Mouse (Mus musculus): ENCODE measurements around the gene Aqp6.
A peak's percentile ranks its signal among the peaks of the same experiment; 100 is the strongest.

Gene Aqp6

DNA sequence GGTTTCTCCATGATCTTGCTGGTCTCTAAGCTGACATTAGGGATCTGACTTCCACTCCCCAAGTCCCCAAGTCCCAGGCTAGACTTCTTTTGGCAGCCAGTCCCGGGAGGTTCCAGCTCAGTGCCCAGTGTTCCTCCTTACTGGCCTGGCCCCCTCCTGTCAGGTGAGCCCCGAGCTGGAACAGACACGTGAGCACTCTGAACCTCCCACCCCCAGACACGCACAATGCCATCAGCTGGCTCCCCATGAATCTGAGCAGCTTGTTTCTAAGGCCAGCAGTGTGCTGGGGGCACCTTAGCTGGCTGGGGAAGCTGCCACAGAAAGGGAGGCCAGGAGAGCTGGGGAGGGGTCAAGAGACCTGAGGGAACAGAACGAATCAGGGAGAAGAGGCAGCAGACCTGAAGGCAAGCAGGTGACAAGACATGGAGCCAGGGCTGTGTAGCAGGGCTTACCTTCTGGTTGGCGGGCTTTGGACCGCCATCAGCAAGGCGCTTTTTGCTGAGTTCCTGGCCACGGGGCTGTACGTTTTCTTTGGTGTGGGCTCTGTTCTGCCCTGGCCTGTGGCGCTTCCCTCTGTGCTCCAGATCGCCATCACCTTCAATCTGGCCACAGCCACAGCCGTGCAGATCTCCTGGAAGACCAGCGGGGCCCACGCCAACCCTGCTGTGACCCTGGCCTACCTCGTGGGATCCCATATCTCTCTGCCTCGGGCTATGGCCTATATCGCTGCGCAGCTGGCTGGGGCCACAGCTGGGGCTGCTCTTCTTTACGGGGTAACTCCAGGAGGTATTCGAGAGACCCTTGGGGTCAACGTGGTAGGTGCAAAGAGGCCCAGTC is at the start of gene Aqp6:
Gene Aqp6, plus strand, starts transcription at position 415 of the 837 bp plus-strand sequence.
- DNase-seq (ENCODE audit: low read depth, low spot score) = no peak

DNA sequence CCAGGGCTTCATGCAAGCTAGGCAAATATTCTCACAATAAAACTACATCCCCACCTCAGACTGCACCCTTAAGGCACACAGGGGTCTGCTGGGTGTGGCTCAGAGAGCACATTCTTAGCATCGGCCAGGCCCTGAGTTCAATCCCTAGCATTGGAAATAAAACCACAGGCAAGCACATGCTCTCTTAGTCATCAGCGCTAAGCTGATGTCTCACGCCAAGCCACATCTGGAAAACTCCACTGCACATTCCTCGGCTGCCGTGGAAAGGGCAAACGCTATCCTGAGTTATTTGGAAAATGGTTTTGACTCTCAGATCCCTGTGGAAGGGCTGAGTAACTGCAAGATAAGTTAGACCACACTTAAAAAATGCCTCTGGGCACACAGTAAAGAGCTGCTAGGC is 47.4 kb upstream of the Aqp6 start:
- DNase-seq (ENCODE audit: low read depth, low spot score) = no peak

DNA sequence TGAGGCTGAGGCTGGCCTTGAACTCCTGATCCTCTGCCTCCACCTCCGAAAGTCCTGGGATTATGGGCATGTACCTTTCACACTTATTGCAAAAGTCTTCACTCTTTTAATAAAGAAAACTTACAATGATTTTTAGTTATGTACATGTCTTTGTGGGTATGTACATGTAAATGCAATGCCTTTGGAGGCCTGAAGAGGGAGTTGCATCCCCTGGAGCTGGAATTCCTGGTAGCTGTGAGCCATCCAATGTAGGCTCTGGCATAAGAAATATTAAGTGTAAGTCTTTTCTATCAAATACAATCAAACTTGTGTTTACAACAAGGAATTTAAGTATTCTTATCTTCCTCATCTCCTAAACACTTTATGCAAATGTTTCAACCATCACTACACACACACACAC is 42.3 kb upstream of the Aqp6 start:
- DNase-seq (ENCODE audit: low read depth, low spot score) = no peak

DNA sequence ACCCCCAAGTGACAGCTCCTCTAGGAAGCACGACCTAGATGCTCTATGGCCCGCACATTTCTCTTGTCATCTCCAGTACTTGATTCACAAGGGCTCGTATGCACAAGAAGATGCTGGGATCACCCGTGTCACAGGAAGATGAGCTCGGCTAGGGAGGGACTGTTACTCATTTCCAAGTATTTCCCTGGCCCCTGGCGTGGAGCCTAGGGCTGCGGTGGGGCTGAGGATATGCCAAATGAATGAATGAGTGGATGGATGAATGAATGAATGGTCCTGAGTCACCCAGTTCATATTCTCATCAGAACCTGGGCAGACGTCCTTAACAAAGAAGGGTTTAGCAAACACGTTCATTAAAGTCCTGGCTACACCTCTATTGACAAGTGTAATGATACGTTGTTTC is 41.0 kb upstream of the Aqp6 start:
- DNase-seq (ENCODE audit: low read depth, low spot score) = no peak

DNA sequence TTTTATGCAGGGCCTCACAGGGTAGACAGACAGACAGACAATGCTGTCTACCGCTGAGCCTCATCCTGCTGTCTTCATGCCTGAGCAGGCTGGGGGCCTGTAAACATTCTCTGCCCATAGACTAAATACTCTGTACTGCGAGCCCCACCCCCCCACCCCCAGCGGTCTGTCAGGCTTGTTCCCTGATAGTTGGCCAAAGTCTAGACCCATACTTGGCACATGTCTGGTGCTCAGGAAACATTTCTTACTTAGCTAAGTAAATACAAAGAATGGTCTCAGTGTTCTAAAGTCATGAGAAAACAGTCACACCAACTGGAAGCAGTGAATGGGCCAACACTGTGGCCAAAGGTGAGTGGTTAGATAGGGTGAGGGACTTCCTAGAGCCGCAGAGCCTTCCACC is 33.8 kb upstream of the Aqp6 start:
- DNase-seq (ENCODE audit: low read depth, low spot score) = no peak

DNA sequence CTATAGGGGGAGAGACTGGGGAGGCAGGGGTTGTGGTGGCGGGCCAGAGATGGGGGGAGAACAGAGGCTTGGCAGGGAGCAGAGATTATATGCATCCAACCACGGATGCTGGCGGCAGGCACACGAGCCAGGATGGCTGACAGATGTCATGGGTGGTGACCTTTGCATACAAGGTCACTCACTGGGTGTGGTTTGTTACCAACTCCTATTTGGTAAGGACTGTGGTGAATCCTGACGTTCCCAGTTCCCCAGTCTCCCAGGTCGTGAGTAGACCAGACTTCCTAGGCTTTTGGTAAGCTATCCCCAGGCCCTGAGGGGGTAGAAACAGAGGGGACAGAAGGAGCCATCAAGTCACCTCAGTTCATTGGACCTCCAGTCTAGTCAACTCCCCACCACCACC is 32.5 kb upstream of the Aqp6 start:
- DNase-seq (ENCODE audit: low read depth, low spot score) = no peak

DNA sequence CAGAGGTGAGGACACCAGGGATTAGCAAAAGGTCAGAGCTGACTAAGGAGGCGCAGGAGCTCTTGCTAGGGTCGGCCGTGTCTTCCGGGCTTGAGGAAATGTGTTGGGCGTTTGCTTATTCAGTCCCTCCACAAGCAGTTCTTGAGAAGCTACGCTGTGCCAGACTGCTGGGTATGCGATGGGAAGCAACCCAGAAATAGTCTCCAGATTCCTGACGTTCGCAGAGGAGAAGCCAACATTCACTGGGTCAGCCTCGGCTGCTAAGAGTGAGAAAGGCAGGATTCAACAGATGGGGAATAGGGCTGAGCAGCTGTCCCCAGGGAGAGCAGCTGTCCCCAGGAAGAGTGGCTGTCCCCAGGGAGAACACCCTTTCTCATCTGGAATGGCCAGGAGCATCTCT is 32.1 kb upstream of the Aqp6 start:
- no peak for DNase-seq (ENCODE audit: low read depth, low spot score)

DNA sequence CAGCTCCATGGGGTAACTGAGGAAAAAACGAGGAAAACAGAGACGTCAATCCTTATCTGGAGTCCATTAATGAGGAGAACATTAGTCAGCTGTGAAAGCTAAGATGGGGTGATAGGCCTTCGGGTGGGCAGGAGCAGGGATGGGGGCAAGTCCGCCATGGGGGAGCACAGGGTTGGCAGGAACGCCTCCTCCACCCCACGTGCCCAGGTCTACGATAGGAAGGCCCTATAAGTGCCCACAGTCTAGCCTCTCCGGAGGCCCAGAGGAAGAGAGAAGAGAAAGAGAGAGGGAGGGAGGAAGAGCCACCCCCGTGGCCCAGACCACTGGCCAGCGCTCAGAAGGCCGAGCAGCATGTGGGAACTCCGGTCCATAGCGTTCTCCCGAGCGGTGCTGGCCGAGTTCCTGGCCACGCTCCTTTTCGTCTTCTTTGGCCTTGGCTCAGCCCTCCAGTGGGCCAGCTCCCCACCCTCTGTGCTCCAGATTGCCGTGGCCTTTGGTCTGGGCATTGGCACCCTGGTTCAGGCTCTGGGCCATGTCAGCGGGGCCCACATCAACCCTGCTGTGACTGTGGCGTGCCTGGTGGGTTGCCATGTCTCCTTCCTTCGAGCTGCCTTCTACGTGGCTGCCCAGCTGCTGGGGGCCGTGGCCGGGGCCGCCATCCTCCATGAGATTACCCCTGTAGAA is 22.3 kb upstream of the Aqp6 start, which contains the start of gene Aqp2:
Gene Aqp2, plus strand, starts transcription at position 254 of the 684 bp plus-strand sequence.
- DNase-seq (ENCODE audit: low read depth, low spot score) = no peak

DNA sequence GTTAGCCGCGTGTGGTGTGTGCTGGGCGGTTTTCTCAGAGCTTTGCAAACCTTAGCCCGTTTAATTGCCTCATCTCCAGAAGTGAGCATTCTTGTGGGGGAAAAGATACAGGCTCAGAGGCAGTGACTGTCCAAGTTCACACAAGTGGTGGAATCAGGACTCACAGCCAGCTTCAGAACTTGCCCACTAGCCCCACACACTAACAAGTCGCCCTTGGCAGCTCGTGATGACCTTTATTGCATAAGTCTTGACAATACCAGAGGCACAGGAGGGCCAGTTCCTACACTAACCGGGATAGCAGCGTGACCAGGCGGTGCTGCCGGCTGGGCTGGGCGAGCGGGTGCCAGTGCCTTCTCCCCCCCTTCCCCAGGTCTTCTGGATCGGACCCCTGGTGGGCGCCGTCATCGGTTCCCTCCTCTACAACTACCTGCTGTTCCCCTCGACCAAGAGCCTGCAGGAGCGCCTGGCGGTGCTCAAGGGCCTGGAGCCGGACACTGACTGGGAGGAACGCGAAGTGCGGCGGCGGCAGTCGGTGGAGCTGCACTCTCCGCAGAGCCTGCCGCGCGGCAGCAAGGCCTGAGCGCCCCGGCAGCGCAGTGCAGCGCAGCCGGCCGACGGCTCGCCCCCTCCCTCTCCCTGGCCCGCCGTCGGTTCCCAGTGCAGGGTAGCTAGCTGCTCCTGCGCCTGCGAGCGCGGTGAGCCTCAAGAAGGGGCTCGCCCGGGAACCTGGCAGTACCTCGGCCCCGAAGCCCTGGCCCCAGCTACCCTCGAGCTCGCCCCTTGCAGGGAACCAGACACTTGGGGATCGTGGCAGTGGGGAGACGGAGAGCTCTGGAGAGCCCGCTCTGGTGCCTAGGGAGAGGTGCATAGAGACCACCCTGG is 17.5 kb upstream of the Aqp6 start:
- DNase-seq (ENCODE audit: low read depth, low spot score) = no peak

DNA sequence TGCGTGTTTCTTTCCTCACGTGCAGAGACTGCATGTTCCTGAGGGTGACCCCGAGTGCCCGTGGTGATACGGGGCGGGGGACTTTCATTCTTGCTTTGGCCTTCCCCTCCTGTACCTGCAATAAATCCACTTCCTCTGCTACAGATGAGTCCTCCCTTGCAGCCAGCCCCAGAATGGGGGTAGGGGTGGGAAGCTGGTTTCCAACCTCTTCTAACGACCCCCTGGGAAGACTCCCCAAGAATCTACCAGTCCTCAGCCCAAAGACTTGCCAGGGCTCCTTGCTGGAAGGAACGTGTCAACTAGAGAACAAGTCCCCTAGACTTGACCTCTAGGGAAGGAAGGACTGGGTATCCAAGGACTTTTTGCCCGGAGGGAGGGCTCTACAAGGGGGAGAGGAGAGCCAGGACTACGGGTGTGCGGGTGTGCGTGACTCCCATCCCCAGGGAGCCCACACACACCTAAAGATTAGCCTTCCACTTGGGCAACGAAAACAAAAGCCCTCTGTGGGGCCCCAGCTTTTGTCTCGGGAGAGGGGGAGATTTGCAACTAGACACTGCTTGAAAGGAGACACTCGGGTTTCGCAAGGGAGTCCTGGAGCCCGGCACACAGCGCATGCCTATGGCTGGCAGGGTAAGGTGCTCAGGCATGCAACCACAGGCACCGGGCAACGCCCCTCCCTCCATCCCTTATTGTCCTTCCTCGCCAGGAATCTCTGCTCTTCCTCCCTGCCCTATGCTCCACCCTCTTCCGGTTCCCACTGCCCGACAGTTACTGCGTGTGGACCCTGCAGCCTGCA is 16.6 kb upstream of the Aqp6 start:
- no peak for DNase-seq (ENCODE audit: low read depth, low spot score)

DNA sequence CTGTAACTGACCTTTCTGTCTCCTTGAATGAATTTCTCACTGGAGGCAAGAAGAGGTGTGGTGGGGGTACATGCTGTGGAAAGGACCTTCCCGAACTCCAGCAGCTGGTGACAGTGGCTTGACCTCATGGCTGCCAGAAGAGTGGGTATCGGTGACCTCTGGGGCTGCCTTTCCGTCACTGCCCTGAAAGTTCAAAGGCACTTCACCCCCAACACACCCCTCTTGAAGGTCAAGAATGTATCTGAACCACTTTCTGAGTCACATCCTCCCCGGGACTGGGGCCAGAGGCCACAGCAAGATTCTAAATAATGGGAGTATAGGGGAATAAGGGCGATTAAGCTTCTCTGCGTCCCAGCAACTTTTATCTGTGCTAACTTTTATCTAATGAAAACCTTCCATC is 15.5 kb upstream of the Aqp6 start:
- DNase-seq (ENCODE audit: low read depth, low spot score) = no peak

DNA sequence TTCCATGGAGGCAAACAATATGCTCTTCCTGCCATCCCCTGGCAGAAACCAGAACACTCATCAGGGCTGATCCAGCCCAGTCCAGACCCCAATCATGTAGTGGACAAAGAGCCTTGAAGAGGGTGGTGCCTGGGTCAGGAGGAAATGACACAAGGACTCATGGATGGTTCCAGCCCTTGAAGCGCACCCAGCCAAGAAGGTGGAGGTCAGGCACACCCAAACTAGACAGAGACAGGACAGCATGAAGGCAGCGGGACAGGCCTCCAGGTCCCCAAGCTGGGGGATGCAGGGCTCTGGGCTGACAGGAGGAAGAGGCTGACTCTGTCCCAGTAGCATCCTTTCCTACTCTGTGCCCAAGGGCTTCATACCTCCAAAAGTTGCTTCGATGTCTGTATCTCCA is 14.7 kb upstream of the Aqp6 start:
- DNase-seq (ENCODE audit: low read depth, low spot score) = no peak

DNA sequence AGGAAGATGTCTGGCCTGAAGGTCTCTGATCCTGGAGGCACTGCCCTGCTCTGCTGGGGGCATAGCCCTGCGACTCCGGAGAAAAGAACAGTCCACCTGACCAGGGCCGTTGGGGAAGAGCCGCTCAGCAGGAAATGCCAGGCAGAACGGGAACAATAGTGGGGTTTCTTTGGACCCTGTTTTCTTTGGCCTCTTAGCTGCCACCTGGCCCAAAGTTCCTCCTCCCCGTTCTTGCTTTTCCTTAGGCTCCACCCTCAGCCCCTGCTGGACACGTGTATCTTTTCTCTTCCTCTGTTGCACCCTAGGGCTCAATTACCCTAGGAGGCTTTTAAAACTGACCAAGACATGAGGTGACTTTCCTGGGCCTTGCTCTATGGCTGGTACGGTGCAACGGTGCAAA is 12.0 kb upstream of the Aqp6 start:
- DNase-seq (ENCODE audit: low read depth, low spot score) = no peak

DNA sequence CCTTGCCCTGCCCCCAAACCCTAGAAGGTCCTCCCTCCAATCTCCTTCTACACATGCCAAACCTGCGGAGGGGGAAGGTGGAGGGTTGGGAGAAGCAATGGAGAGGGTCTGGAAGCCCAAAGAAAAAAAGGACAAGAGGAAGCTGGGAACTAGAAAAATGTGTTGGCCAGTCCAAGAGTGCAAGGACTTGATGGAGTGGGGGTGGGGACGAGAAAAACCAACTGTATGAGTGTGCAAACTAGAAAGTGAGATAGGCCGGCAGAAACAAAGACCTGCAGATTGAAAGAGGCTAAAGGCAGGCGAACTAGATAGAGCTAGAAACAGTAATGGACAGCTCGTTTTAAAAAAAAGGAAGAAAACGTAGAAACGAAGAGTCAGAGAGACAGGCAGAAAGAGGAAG is 11.5 kb upstream of the Aqp6 start:
- no peak for DNase-seq (ENCODE audit: low read depth, low spot score)

DNA sequence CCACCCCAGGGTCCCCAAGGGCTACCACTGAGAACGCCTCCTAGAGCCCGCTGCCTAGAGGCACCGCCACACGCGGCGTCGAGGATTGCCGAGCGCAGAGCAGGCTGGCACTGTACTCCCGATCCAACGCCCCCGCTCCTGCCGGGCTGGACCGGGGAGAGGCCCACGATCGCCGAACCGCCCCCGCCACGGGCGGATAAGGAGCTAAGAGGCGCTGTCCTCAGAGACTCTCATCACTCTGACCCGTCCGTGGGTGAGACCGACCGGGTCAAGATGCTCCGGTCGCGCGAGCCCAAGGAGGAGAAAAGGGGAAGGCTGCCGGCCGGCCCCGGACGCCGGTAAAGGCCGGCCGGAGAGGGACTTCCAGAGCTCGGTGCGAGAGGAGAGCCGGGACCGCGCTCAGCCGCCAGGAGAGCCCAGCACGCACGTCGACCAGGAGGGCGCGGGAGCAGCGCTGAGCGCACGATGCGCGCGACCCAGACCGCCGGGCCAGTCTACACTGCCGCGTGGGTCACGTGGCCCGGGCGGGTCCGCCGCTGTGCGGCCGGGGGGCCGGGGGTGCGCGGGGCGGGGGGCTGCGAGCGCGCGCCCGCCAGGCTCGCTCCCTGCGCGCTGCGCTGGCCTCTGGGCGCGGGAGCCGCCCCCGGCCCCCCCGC is 10.6 kb upstream of the Aqp6 start, which contains the start of gene Aqp5:
Gene Aqp5, plus strand, starts transcription at position 354 of the 656 bp plus-strand sequence.
- DNase-seq (ENCODE audit: low read depth, low spot score) = no peak

DNA sequence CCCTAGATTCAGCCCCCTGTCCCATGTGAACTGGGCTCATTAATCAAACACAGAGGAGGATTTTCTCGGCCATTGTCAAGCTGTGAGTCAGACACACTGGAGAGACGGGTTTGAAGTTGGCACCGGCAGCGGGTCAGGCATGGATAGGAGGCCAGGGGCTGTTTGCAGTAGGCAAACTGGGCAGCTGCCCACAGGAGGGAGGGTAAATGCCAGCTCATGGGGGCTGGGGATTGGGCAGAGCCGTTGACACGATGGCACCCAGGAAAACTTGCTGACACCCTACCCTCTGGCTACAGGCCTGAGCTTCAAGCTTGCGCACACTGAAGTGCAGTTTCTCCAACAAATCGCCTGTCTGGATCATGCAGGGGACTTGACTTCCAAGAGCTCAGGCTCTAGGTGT is 9.0 kb upstream of the Aqp6 start:
- DNase-seq (ENCODE audit: low read depth, low spot score) = no peak

DNA sequence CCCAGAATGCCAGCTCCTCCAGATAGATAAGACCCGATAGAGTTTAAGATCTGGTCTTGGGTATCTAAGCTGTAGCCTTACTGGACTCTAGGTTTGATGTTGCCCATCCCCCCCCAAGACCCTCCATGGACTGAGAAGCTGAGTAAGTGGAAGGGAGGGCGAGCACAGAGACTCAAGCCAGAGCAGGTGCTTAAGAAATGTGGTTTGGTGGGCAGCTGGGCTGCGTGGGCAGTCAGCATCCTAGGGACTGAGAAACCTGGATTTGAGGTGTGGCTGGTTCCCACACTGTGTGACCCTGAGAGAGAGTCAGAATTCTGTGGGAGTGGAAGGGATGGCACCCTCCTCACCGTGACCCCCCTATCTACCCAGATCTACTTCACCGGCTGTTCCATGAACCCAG is 8.3 kb upstream of the Aqp6 start:
- DNase-seq (ENCODE audit: low read depth, low spot score) = no peak

DNA sequence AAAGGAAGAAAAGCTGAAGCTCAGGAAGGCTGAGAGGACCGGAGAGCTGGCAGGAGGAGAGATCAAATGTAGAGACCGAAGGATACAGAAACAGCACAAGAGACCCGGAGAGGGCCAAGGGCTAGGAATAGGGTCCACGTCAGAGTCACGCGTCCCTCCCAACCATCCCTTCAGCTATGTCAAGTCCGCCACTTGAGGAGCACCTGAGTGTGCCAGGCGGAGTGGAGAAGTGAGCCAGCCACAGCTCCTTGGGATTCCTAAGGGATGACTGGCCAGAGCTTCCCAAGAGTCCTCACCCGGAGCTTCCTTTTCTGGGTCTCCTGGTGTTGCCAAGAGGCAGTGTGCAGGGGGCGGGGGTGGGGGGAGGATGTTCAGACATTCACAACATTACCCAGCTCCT is 6.2 kb upstream of the Aqp6 start:
- no peak for DNase-seq (ENCODE audit: low read depth, low spot score)

DNA sequence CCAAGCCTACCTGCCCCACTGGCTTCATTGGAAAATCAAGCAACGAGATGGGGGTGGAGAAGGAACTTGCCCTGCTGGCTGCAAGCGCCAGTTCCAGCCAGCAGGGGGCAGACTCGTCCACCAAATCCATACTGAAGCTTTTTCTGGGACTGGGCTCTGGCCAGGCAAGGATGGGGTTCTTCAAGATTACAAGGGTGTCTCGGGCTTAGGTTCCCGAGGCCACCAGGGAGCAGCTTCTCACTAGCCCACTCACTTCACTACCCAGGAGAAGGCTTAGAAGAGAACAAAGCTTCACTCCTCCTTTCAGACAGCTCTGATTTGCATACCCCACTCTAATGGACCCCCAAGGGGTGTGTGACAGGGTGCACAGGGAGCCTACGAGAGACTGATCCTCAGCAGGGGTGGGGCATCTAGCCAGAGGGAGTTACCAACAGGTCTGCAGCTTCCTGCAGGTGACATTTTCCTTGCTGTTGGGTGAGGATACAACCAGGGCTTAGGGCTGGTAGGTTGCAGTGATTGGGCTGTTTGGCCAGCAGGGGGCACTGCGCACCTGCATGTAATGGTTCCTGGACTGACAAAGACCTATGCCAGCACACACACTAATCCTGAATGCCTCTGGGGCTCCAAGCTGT is 5.0 kb upstream of the Aqp6 start:
- DNase-seq (ENCODE audit: low read depth, low spot score) = peak; percentile 56

DNA sequence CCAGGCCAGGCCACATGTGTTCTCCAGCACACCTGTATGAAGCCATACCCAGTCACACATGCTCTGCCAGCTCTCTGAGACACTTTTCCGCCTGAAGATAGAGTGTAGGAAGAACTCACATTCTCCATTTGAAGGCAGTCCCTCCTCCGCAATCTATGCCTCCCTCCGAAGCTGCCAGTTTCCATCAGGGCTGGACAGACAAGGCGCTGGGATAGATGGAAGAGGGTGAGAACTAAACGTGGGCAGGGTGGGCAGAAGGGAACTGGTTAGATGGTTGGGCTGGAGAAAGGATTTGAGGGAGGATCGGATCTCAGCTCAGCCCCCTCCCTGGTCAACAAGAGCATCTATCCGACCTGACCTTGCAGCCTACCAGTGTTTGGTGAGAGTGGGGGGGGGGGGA is 4.4 kb upstream of the Aqp6 start:
- DNase-seq (ENCODE audit: low read depth, low spot score) = no peak
